19 mouse cellular contexts compared by ENCODE assay signal in the genomic region with DNA sequence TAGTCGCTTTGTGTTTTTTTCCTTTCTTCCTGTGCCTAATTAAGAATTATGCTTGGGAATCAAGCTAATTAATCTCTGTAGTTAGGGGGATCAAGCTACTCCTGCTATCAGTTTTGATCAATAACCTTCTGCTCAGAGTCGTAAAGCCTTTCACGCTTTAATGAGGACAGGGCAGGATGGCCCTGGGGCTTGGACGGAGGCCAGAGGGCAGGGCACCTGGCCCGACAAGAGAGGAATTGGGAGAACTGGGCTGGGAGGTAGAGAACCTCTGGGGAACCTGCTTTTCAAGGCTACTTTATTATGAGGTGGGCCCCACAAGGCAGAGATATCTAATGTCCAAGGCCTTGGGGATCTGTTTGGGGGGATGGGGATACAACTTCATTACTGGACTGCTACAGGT.
DNase-seq lines count a peak whose midpoint lies in the region; TF ChIP-seq lines count a peak whose summit lies in the region.
"Had no signal": no experiment of that assay in that cellular context is flagged by ENCODE, and none has a peak within 500 bp of the region (broad histone marks: within the 10 kb centered on the region; RNA-seq: fewer than 3 reads in every experiment).

No protein-coding gene starts in this region.

- no peak for TF ChIP-seq CTCF in liver, adult 2 months (IDR thresholded peaks at IDR 0.05; ENCODE audit: low read depth, low read length)

- peak; percentile 28 to 59 for DNase-seq in cerebellum, postnatal 25 days
- no peak for DNase-seq in cerebellum, postnatal 4 days (ENCODE audit: low spot score in 2 of 2)
- peak; percentile 27 for DNase-seq in liver, adult 2 months (ENCODE audit: extremely low read depth, low read depth, low spot score)
- no peak for DNase-seq in liver
- DNase-seq in kidney, adult 9 months: peak; percentile 15
- peak; percentile 21 to 59 for DNase-seq in kidney, postnatal 36 days
- DNase-seq in right cerebral cortex, postnatal 4 days: no peak
- no peak for DNase-seq in urinary bladder, postnatal 10 days (ENCODE audit: low spot score)
- DNase-seq: gastrocnemius, adult 2 months; heart, postnatal 10 days; midbrain, embryonic 14.5 days; thymus, postnatal 14 days had no signal

- no peaks in the 10 kb centered on the region for H3K27me3 ChIP-seq in liver, adult 2 months (ENCODE audit: control insufficient read depth, insufficient read depth, low read length)
- H3K27me3 ChIP-seq: CH12.LX; hindbrain, embryonic 12.5 days; liver, embryonic 12.5 days; lung, embryonic 15.5 days had no signal

- no peak overlapping the region for H3K4me3 ChIP-seq in liver, adult 2 months (ENCODE audit: insufficient read depth, low read depth, low read length)
- H3K4me3 ChIP-seq: gastrocnemius, adult 2 months; heart, embryonic 10.5 days; hindbrain, embryonic 12.5 days; liver, embryonic 12.5 days; lung, embryonic 15.5 days; myocyte had no signal

- H3K36me3 ChIP-seq in liver, adult 2 months (ENCODE audit: control insufficient read depth, insufficient read depth, low read length): no peaks in the 10 kb centered on the region; the same call in 1 of the 2 replicates

- H3K9ac ChIP-seq in liver, adult 2 months (ENCODE audit: low read depth, low read length): no peak overlapping the region
- H3K9ac ChIP-seq: hindbrain, embryonic 12.5 days; liver, embryonic 12.5 days; lung, embryonic 15.5 days had no signal

- no peak overlapping the region for H3K27ac ChIP-seq in liver, adult 2 months (replicated peaks; ENCODE audit: insufficient read depth, low read depth, low read length)
- H3K27ac ChIP-seq: gastrocnemius, adult 2 months; heart, embryonic 10.5 days; hindbrain, embryonic 12.5 days; liver, embryonic 12.5 days; lung, embryonic 15.5 days; macrophage had no signal

- no peaks in the 10 kb centered on the region for H3K4me1 ChIP-seq in liver, adult 2 months (ENCODE audit: control insufficient read depth, insufficient read depth, low read length)

- 27% methylated on average over 5 of the region's 5 CpGs for WGBS in liver, adult 2 months

- no peaks in the 10 kb centered on the region for H3K79me2 ChIP-seq in liver, adult 2 months (ENCODE audit: control insufficient read depth, insufficient read depth, low read length)

- no peak for TF ChIP-seq POLR2A in liver, adult 2 months (IDR thresholded peaks at IDR 0.05; ENCODE audit: extremely low read depth, insufficient read depth, low read length)

Comparison
In these comparisons a context has a peak if more than half of its experiments do, and no peak if none do; other contexts are left out.
1. DNase-seq: peak in cerebellum, postnatal 25 days (2 of 2), liver, adult 2 months (single experiment), kidney, adult 9 months (single experiment) and kidney, postnatal 36 days (2 of 2); none in cerebellum, postnatal 4 days (0 of 2), liver (single experiment), right cerebral cortex, postnatal 4 days (single experiment) and urinary bladder, postnatal 10 days (single experiment).